Mouse (Mus musculus): ENCODE measurements around the gene Nat14.
A peak's percentile ranks its signal among the peaks of the same experiment; 100 is the strongest.
"Not testable (repeated sequence)": the region's sequence is repeated elsewhere in the genome, so short reads cannot be mapped to it uniquely, and the experiment has no call there.

Gene Nat14

DNA sequence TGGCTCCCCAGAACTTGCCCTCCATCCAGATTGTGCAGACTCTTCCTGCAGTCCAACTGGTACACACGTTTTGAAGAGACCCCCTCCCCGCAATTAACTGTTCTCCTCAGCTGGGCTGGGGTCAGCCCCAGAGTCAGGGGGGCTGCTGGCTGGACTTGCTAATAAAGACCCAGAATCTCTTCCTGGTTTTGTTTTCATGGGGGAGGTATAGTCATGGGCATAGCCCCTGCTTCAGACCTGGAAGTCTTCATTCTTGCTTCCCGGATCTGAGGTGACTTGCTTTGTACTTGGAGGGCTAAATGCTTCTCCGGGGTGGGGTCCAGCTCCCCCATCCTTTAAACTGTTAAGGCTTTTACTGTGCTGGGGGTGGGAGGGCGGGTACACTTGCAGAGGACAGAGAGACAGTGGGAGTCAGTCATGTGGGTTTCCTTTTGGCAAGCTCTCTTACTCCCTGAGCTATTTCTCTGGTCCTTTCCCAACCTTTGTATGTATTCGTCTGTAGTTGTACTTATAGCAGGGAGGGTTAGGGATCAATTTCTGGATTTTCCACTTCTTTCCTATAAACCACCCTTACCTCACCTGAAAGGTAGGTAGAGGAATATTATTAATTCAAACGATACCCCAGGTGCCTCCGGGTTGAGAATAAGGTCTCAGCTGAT, at the start of gene Nat14:
Gene Nat14, plus strand, starts transcription at position 205 of the 659 bp plus-strand sequence.
- ATAC-seq (ENCODE audit: low TSS enrichment): no peak

DNA sequence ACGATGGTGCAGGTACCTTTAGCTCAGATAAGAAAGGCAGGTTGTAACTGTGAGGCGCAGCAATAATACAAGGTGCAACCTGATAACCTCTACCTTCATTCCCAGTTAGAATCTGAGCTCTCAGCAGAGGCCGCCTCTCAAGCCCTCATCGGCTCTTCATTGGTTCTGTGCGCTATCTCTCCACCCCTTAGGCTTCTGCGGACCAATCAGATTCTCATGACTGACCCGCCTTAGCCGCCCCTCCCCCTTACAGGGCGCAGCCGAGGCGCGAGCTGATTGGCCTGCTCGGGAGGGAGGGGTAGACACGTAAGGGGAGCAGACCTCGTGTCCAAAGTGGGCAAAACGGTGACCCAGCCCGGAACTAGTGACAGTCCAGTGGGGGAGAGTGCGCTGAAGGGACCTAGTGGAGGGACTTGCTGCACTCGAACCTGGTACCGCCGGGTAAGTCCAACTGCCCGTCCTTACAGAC, 45.0 kb upstream of the Nat14 start, which contains the start of gene Isoc2a:
Gene Isoc2a, plus strand, starts transcription at position 401 of the 469 bp plus-strand sequence.
- peak; percentile 100 for ATAC-seq (ENCODE audit: low TSS enrichment)

DNA sequence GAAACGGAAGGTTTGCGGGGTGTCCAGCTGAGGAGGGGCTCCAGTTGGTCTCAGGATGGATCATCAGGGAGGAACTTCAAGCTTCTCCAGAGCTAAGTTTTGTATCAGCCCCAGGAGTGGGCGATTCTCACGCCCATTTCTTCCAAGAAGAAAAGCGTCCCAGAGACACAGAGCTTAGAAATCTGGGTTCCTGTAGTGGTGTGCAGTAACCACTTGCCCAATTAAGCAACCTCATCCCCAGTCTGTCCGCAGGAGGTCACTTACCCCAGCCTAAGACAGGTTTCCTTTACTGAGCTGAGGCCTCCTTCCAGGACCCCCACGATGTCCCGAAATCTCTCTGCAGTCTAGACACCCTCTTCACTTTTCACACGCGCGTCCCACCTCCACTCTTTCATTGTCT, 44.6 kb upstream of the Nat14 start:
- peak; percentile 20; the same call in 1 of the 2 replicates for ATAC-seq (ENCODE audit: low TSS enrichment)

DNA sequence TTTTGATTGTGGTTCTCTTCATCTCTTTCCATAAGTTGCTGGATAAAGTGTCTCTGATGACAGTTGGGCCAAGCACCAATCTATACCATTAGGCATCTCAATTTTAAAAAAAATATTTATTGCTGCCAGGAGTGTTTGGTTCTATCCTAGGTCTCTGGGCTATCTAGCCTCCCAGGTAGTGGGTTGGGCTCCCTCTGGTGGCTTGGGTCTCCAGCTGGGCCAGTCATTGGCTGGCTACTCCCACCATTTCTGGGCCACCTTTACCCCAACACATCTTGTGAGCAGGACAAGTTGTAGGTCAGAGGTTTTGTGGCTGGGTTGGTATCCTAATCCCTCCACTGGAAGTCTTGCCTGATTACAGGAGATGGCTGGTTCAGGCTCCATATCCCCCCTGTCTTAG, 43.6 kb upstream of the Nat14 start:
- no peak for ATAC-seq (ENCODE audit: low TSS enrichment)

DNA sequence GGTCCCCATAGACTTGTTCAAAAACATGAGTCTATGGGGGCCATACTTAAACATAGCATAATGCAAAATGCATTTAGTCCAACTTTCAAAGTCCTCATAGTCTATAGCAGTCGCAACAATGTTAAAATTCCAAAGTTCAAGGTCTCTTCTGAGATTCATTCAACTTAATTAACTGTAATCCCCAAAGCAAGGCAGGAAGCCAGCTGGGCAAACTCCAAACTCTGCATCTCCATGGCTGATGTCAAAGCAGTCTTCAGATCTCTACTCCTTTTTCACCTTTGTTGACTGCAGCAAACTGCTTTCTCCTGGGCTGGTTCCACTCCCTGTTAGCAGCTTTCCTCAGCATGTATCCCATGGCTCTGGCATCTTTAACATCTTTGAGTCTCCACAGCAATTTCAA, 42.8 kb upstream of the Nat14 start:
- ATAC-seq (ENCODE audit: low TSS enrichment): not testable (repeated sequence)

DNA sequence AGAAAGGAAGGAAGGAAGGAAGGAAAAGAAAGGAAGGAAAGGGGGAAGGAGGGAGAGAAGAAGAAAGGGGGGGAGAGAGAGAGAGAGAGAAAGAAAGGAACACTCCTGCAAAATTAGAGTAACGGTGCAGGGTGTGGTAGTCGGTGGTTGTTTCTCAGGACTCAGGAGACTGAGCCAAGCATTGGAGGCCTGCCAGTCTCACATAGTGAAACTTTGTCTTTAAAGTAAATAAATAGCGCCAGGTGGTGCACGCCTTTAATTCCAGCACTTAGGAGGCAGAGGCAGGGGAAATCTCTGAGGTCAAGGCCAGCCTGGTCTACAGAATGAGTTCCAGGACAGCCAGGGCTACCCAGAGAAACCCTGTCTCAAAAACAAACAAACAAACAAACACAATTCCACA, 35.1 kb upstream of the Nat14 start:
- ATAC-seq (ENCODE audit: low TSS enrichment): no peak

DNA sequence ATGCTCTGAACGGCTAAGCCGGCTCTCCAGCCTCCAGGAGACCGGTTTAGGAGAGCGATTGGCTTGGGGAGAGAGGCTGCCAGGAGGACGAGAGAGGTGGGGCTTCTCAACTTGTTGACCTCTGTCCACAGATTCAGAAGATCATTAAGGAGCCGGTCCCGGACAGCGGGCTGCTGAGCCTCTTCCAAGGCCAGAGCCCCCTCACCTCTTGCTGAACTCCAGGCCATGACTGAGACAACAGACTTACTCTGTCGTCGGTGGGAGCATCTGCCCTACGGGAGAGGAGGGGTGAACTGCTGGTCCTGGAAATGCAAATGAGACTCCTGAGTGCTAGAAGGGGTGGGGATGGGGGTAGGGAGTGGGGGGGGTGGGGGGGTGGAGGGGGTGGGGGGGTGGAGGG, 26.6 kb upstream of the Nat14 start:
- ATAC-seq (ENCODE audit: low TSS enrichment): no peak

DNA sequence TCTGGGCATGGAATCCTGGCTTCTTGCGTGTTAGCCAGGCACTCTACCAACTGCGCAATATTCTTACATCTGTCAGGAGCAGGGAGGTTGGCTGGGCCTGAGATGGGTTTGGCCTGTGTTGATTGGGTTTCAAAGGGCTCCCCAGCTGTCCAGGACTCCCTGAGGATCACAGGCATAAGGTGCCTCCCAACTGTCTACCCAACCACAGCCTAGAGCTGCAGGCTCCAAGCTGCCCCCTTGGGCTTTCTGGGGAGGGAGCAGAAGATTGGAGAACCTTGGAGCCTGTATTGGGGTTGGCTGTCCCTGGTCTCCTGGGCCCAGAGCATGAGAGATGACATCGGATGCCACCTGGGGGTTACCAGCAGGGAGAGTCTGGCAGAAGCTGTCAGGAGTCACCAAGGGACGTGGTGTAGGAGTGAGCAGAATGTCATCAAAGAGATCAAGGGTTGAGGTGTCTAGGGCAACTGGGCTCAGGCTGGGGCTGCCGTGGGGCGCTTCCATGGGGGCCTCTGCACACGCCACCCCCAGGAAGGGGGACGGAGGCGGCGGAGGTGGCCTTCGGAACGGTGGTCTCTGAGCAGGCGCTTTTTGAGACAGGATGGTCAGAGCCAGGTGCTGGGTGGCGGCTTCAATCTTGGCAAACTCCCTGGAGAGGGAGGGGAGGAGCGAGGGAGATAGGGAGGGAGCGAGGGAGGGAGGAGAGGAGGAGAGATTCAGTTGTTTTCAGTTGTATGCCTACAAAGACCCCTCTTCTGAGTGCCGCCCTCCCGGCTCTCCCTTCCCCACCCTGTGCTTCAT, 22.8 kb upstream of the Nat14 start:
- no peak for ATAC-seq (ENCODE audit: low TSS enrichment)

DNA sequence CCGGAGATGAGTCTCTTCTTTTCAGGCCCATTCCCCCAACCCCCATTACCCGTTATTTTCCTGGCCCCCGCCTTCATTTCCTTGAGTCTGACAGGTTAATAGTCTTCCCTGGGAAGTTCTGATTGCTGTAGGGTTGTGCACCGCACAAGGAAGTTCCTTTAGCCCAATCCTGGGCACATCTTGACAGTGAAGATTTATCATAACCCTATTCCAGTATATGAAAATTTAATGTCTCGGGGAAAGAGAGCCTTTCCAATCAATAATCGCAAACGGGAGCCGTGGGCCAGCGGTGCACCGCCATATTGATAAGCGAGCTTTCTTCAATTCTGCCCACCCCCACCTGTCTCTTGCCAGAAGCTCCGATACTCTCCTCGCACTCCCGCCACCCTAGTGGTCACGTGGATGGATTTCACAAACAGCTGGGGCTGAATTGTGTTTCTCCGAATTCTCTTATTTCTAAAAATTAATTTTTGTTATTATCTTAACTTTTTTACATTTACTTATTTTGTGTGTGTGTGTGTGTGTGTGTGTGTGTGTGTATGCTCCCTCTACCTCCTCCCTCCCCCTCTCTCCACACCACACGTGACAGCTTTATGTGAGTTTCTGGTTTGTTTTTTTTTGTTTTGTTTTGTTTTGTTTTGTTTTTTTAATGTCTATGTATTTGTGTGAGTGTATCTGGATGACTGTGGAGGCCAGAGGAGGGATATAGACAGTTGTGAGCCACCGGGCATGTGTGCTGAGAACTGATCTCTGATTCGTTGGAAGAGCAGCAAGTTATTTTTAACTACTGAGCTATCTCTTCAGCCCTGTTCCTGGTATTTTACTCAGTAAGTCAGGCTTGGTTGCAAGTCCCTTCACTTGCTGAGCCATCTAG, 21.9 kb upstream of the Nat14 start:
- ATAC-seq (ENCODE audit: low TSS enrichment): peak; percentile 73; the same call in 1 of the 2 replicates

DNA sequence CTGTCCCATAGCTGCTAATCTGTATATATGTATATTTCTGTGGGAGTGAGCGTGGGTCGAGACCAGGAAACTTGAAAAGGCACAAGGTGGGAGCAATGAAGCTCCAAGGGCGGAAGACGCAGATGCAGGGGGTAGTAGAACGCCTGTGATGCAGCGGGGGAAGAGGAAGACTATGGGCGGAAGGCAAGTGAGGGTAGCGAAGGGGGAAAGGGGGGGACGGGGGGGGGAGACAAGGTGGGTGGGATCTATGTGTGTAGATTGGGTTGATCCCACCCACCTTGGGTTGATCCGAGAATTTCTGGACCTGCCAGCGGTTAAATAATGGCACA, 21.3 kb upstream of the Nat14 start:
- ATAC-seq (ENCODE audit: low TSS enrichment): no peak

DNA sequence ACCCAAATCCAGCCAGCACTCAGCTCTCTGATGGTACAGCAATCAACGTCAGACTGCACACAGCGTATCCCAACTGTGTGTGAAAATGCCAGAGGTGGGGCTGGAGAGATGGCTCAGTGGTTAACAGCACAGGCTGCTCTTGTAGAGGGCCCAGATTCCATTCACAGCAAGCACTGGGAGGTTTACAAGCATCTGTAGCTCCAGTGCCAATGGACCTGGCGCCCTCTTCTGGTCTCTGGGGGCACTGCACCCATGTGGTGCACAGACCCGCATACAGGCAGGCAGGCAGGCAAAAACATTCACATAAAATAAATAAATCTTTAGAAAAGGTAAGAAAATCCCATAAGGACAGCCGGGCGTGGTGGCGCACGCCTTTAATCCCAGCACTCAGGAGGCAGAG, 20.7 kb upstream of the Nat14 start:
- ATAC-seq (ENCODE audit: low TSS enrichment): no peak

DNA sequence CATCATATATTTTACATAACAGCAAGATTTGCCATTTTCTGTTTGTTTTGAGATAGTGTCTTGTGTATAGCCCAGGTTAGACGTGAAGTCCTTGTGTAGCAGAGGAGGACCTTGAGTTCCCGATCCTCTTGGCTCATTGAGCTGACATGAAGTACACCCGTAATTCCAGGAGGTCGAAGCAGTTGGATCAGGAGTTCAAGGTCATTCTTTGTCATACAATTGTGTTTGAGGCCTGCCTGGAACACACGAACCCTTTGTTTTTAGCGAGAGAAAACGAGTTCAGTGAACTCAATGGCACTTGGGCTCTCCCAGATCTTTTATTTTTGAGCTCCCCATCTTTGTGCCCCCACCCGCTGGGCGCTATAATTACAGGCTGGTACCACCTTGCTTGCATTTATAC, 19.4 kb upstream of the Nat14 start:
- ATAC-seq (ENCODE audit: low TSS enrichment): no peak

DNA sequence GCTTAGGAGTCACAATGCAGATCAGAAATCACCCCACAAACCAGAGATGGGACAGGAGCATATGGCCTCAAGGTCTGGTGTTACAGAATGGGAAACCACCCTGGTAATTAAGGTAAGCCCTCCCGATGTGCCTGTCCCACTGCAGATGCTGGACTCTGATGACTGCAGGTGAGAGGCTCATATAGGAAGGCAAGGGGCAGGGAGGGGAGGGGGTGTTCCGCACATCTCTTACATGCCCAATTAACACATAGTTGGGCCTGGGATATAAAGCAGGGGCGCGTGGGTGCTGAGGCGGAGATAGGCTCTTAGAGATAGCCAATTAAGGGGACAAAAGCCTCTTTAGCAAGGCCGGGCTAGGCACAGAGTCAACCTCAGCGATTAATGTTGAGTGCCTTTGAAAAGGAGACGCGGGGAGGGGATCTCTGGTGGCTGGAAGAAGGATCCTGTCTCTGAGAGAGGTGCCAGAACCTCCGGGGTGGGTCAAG, 15.3 kb upstream of the Nat14 start, which contains the start of gene Gm36210:
Gene Gm36210, minus strand, starts transcription at position 51 of the 485 bp plus-strand sequence.
- ATAC-seq (ENCODE audit: low TSS enrichment): no peak

DNA sequence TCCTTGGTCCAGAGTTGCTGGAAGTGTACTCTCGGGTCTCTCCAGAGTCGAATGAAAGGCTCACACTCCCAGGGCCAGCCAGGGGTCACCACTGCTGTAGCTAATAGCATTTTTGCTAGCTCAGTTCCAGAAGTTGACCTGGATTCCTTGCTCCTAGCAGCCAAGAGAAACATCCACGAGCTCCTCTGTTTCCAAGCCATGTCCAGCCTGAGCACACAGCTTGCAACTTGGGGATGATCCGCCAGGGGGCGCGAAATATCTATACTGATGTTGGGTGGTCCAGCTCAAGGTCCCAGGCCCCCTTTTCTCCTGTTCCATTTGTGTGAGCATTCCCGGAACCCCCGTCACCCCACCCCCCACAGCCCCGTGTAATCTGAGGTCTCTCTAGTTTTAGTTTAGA, 10.3 kb upstream of the Nat14 start:
- ATAC-seq (ENCODE audit: low TSS enrichment): no peak

DNA sequence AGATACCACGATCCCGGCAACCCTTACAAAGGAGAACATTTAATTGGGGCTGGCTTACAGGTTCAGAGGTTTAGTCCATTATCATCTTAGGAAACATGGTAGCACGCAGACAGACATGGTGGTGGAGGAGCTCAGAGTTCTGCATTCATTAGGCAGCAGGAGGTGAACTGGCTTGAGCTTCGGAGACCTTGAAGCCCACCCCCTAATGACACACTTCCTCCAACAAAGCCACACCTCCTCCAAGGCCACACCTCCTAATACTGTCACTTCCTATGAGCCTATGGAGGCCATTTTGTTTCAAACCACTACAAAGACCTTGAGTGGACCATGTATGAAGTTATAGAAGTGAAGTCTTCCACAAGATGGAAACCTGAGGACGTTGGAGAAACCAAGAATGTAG, 9.6 kb upstream of the Nat14 start:
- ATAC-seq (ENCODE audit: low TSS enrichment): no peak

DNA sequence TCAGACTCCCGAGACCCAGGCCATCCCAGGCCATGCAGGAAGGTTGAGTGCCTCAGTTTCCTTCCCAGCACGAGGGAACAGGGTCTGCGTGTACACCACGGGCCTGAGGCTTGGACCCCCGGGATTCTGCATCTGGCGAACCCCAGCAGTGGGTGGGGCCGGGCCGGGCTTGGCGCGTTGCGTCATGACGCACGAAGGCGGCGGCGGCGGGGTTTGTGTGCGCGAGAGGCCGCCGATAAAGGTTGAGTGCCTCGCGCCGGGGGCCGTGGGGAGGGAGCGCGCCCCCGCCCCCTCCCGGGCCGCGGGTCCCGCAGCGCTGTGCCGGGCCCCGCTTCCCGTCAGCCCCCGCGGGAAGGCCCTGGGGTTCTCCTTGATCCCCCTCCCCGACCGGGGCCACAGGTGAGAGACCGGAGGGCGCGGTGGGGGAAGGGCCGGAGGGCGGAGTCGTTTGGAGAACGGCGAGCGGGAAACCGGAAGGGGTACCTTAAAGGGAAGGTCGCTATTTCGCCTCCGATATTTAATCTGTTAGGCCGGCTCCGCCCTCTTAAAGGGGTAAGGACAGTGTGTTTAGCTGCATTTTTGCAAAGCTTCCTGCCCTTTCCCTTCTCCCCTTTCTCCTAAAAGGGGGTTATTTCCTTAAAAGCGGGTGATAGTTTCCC, 6.7 kb upstream of the Nat14 start, which contains the start of gene Zfp628:
Gene Zfp628, plus strand, starts transcription at position 211 of the 659 bp plus-strand sequence.
- ATAC-seq (ENCODE audit: low TSS enrichment): peak; percentile 87

DNA sequence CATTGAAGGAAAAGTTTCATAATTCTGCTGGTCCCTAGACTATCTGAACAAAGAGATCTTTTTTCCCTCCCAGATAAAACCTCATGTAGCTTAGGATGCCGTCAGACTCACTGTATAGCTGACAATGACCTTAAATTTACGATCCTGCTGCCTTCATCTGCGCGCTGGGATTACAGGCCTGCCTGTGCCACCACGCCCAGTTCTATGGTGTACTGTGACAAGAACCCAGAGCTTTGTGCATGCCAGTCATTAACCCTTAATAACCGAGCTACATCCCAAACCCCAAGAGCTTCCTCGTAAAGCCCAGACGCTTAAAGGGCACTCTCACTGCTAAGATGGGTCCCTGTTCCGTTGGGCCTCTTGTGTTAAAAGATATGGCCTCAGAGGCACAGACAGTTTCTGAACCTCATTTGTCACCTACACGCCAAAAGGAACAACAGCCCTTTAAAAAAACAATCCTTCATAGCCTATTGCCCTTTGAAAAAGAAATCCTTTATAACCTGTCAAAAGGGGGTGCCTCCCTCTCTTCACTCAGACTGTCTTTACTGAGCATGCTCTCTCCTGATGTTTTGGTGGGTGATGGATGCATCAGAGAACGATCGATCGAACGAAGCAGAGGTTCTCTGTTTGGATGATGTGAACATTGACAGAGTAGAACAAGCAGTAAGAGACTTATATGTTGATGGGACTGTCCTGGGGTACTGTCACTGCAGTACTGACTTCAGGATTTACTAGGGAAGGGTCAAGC, 6.0 kb upstream of the Nat14 start:
- peak; percentile 28 for ATAC-seq (ENCODE audit: low TSS enrichment)

DNA sequence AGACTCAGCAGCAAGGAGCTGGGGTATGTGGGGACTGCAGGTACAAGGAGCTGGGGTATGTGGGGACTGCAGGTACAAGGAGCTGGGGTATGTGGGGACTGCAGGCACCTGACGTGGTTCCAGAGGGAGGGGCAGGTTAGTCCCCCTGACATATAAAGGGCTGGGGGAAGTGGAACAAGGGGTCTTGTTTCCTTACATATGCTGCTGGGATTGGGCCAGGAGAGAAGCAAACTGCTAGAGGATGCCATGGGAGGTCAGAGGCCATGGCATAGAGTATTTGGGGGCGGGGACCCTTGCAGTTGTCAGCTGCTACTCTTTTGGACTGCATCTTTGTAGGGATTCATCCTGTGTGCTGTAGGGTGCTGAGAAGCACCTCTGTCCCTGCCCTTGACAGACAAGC, 4.3 kb upstream of the Nat14 start:
- ATAC-seq (ENCODE audit: low TSS enrichment): no peak

DNA sequence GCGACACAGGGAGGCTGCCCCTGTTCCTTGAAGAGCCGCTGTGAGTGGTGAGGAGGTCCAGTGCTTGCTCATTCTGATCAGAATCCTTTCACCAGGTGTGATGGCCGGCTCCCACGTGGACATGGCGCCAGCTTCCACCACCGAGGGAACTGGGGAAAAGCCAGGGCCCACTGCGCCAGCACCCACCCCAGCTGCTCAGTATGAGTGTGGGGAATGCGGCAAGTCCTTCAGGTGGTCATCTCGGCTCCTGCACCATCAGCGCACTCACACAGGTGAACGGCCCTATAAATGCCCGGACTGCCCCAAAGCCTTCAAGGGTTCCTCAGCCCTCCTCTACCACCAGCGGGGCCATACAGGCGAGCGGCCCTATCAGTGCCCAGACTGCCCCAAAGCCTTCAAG, 3.1 kb upstream of the Nat14 start:
- ATAC-seq (ENCODE audit: low TSS enrichment): no peak

DNA sequence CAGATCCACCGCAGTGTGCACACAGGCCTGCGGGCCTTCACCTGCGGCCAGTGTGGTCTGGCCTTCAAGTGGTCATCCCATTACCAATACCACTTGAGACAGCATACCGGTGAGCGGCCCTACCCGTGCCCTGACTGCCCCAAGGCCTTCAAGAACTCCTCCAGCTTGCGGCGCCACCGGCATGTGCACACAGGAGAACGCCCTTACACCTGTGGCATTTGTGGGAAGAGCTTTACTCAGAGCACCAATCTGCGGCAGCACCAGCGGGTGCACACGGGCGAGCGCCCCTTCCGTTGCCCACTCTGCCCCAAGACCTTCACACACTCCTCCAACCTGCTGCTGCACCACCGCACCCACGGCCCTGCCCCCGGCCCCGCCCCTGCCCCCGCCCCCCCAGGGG, 2.7 kb upstream of the Nat14 start:
- no peak for ATAC-seq (ENCODE audit: low TSS enrichment)

DNA sequence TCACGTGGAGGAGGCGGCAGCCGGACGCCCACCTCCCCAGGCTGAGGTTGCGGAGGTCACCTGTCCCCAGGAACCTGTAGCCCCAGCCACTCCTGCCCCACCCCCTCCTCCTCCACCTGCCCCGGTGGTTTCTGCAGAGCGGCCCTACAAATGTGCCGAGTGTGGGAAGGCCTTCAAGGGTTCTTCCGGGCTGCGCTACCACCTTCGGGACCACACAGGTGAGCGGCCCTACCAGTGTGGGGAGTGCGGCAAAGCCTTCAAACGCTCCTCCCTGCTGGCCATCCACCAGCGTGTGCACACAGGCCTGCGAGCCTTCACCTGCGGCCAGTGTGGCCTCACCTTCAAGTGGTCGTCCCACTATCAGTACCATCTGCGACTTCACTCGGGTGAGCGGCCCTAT, 1.9 kb upstream of the Nat14 start:
- no peak for ATAC-seq (ENCODE audit: low TSS enrichment)
